Mouse (Mus musculus) midbrain, embryonic 14.5 days (tissue): ENCODE data around the gene Ppp4r1. TPM values are rescaled to one million over a fixed set of nuclear protein-coding genes. Genes with fewer than 3 reads are reported as not detected.

ENCODE experiments used
- ATAC-seq: fragments of 200-750 bp; cut with Nextera tagmentation; 2 replicates; pipeline ENCODE4 v1.8.0; 2017; ENCODE audit warnings: moderate number of reproducible peaks, moderate library complexity; ENCODE audit not compliant: low FRiP score, low TSS enrichment
- DNase-seq: peaks from one replicate; pipeline ENCODE4 v3.0.0-alpha.2; 2015
- H3K27ac ChIP-seq: fragments of 300-500 bp; sonication (generic); replicated peaks from 2 replicates; pipeline ENCODE4 v1.5.1; 2014; ENCODE audit warnings: mild to moderate bottlenecking, low read depth, low read length, moderate library complexity
- H3K27me3 ChIP-seq: fragments of 300-500 bp; sonication (generic); 2 replicates; pipeline ENCODE4 v1.6.1; 2014; ENCODE audit warnings: low read length, control low read depth, mixed read lengths; ENCODE audit not compliant: control insufficient read depth, insufficient read depth
- H3K36me3 ChIP-seq: fragments of 300-500 bp; sonication (generic); 2 replicates; pipeline ENCODE4 v1.6.1; 2014; ENCODE audit warnings: low read length, control low read depth; ENCODE audit not compliant: control insufficient read depth, insufficient read depth
- H3K4me1 ChIP-seq: fragments of 300-500 bp; sonication (generic); 2 replicates; pipeline ENCODE4 v1.6.1; 2014; ENCODE audit warnings: mild to moderate bottlenecking, antibody characterized with exemption, low read length, control low read depth; ENCODE audit not compliant: control insufficient read depth, insufficient read depth
- H3K4me2 ChIP-seq: fragments of 300-500 bp; sonication (generic); 2 replicates; pipeline ENCODE4 v1.6.1; 2014; ENCODE audit warnings: mild to moderate bottlenecking, low read length, moderate library complexity
- H3K4me3 ChIP-seq: fragments of 300-500 bp; sonication (generic); replicated peaks from 2 replicates; pipeline ENCODE4 v1.5.1; 2014; ENCODE audit warnings: low read depth, low read length
- H3K9ac ChIP-seq: fragments of 300-500 bp; sonication (generic); replicated peaks from 2 replicates; pipeline ENCODE4 v1.6.1; 2014; ENCODE audit warnings: mild to moderate bottlenecking, low read length, moderate library complexity
- H3K9me3 ChIP-seq: fragments of 300-500 bp; sonication (generic); 2 replicates; pipeline ENCODE4 v1.6.1; 2016; ENCODE audit warnings: low read length, control low read depth, mixed read lengths; ENCODE audit not compliant: control insufficient read depth
- WGBS: fragments of 180-500 bp; shearing (Covaris S2); extraction: QIAGEN DNeasy Blood & Tissue Kit; methylation state at CpG from one replicate; pipeline ENCODE4 v1.1.7; 2014; 5-methylcytosine and 5-hydroxymethylcytosine counted together
- polyA plus RNA-seq: library from polyadenylated mRNA; unstranded; fragments of >200 nt; fragmentation: Nextera tagmentation; extraction: Ambion mirVana; gene quantifications from 2 replicates; pipeline ENCODE4 v1.2.1, GENCODE M21; 2014

The Ppp4r1 gene
- polyA plus RNA-seq, 1 experiment from 2014 or later = 54.0 TPM

GRCm38 (mm10) chr17:65780970-65781369, 1.4 kb upstream of the Ppp4r1 start:
- H3K4me1 ChIP-seq = peaks cover 13% of the 10 kb centered on the region
- no peaks in the 10 kb centered on the region for H3K9me3 ChIP-seq
- H3K4me2 ChIP-seq = no peak overlapping the region
- peaks cover under 1% of the 10 kb centered on the region; the same call in 1 of the 2 replicates for H3K36me3 ChIP-seq
- no peak overlapping the region for H3K4me3 ChIP-seq
- WGBS = 90% methylated on average over 2 of the region's 2 CpGs
- H3K27me3 ChIP-seq = no peaks in the 10 kb centered on the region
- H3K27ac ChIP-seq = no peak overlapping the region
- no peak for DNase-seq
- no peak for ATAC-seq
- no peak overlapping the region for H3K9ac ChIP-seq

GRCm38 (mm10) chr17:65783182-65784161, 1.1 kb downstream of the Ppp4r1 start:
- ATAC-seq = peak; percentile 74
- Histone ChIP-seq H3K9ac (peak overlapping the region; percentile 99), H3K4me1 (peaks cover 17% of the 10 kb centered on the region), H3K4me3 (peak overlapping the region; percentile 92), H3K9me3 (no peaks in the 10 kb centered on the region), H3K36me3 (peaks cover 11% of the 10 kb centered on the region; the same call in 1 of the 2 replicates), H3K27me3 (no peaks in the 10 kb centered on the region), H3K27ac (peak overlapping the region; percentile 100), H3K4me2 (peak overlapping the region; percentile 71)
- WGBS = under 1% methylated on average over 92 of the region's 135 CpGs
- peak; percentile 93 for DNase-seq

- Histone ChIP-seq H3K27ac (no peak overlapping the region), H3K4me2 (peak overlapping the region; percentile 71), H3K4me1 (peaks cover 17% of the 10 kb centered on the region), H3K27me3 (no peaks in the 10 kb centered on the region), H3K9me3 (no peaks in the 10 kb centered on the region), H3K4me3 (peak overlapping the region; percentile 92), H3K9ac (peak overlapping the region; percentile 99; the same call in 1 of the 2 replicates), H3K36me3 (peaks cover 11% of the 10 kb centered on the region; the same call in 1 of the 2 replicates)
- WGBS = 76% methylated on average over 8 of the region's 8 CpGs
- ATAC-seq (no peak), DNase-seq (no peak)
Observed at GRCm38 (mm10) chr17:65784610-65785140, 2.3 kb downstream of the Ppp4r1 start.

- DNase-seq (no peak), ATAC-seq (no peak)
- Histone ChIP-seq H3K27ac (no peak overlapping the region), H3K9me3 (no peaks in the 10 kb centered on the region), H3K4me2 (no peak overlapping the region), H3K36me3 (peaks cover 11% of the 10 kb centered on the region; the same call in 1 of the 2 replicates), H3K4me1 (peaks cover 17% of the 10 kb centered on the region), H3K4me3 (no peak overlapping the region), H3K27me3 (no peaks in the 10 kb centered on the region), H3K9ac (no peak overlapping the region)
Observed at GRCm38 (mm10) chr17:65785707-65786106, 3.3 kb downstream of the Ppp4r1 start.

- 84% methylated on average over 7 of the region's 7 CpGs for WGBS
- Histone ChIP-seq H3K4me3 (no peak overlapping the region), H3K4me1 (peaks cover 17% of the 10 kb centered on the region), H3K27ac (no peak overlapping the region), H3K36me3 (peaks cover 11% of the 10 kb centered on the region; the same call in 1 of the 2 replicates), H3K27me3 (no peaks in the 10 kb centered on the region), H3K4me2 (no peak overlapping the region), H3K9me3 (no peaks in the 10 kb centered on the region), H3K9ac (no peak overlapping the region)
- no peak for ATAC-seq
- no peak for DNase-seq
Observed at GRCm38 (mm10) chr17:65786225-65786624, 3.9 kb downstream of the Ppp4r1 start.

- H3K27ac ChIP-seq = no peak overlapping the region
- 95% methylated on average over 4 of the region's 4 CpGs for WGBS
Observed at GRCm38 (mm10) chr17:65787261-65787660, 4.9 kb downstream of the Ppp4r1 start.

GRCm38 (mm10) chr17:65788542-65789291, 6.3 kb downstream of the Ppp4r1 start:
- H3K9me3 ChIP-seq = no peaks in the 10 kb centered on the region
- H3K4me3 ChIP-seq = no peak overlapping the region
- 80% methylated on average over 12 of the region's 12 CpGs for WGBS
- peaks cover 11% of the 10 kb centered on the region; the same call in 1 of the 2 replicates for H3K36me3 ChIP-seq
- H3K9ac ChIP-seq = no peak overlapping the region
- no peak for DNase-seq
- no peaks in the 10 kb centered on the region for H3K27me3 ChIP-seq
- no peak overlapping the region for H3K4me2 ChIP-seq
- H3K4me1 ChIP-seq = peaks cover 14% of the 10 kb centered on the region
- no peak for ATAC-seq
- H3K27ac ChIP-seq = no peak overlapping the region

More at GRCm38 (mm10) chr17:65787261-65787660, 4.9 kb downstream of the Ppp4r1 start:
- DNase-seq = no peak
- Histone ChIP-seq H3K9ac (no peak overlapping the region), H3K27me3 (no peaks in the 10 kb centered on the region), H3K4me1 (peaks cover 14% of the 10 kb centered on the region), H3K9me3 (no peaks in the 10 kb centered on the region), H3K4me2 (no peak overlapping the region), H3K4me3 (no peak overlapping the region), H3K36me3 (peaks cover 11% of the 10 kb centered on the region; the same call in 1 of the 2 replicates)
- no peak for ATAC-seq

GRCm38 (mm10) chr17:65789576-65789975, 7.2 kb downstream of the Ppp4r1 start:
- DNase-seq (no peak), ATAC-seq (no peak)
- Histone ChIP-seq H3K27ac (no peak overlapping the region), H3K9ac (no peak overlapping the region), H3K27me3 (no peaks in the 10 kb centered on the region), H3K36me3 (peaks cover 11% of the 10 kb centered on the region; the same call in 1 of the 2 replicates), H3K4me3 (no peak overlapping the region), H3K4me2 (no peak overlapping the region), H3K4me1 (peaks cover 10% of the 10 kb centered on the region), H3K9me3 (no peaks in the 10 kb centered on the region)
- WGBS = 97% methylated on average over 6 of the region's 6 CpGs
